Mouse (Mus musculus): ENCODE measurements at regions not wholly inside any gene's neighbourhood (a gene's known extent, or its start where the extent isn't known, plus 50 kb on each side); places are given as distances from the start of the nearest gene placed in this dataset.
A peak's percentile ranks its signal among the peaks of the same experiment; 100 is the strongest.

- DNase-seq (ENCODE audit: low read depth, low spot score), result no peak
Observed at GRCm38 (mm10) chr13:103683169-103683568, 91.2 kb downstream of the Srek1 start.

- DNase-seq (ENCODE audit: low read depth, low spot score), result no peak
Observed at GRCm38 (mm10) chr13:103680740-103681139, 93.7 kb downstream of the Srek1 start.

GRCm38 (mm10) chr13:103680052-103680451 lies 94.4 kb downstream of the Srek1 start:
- no peak for DNase-seq (ENCODE audit: low read depth, low spot score)

- DNase-seq (ENCODE audit: low read depth, low spot score), result no peak
Observed at GRCm38 (mm10) chr13:103676831-103677230, 97.6 kb downstream of the Srek1 start.

DNA sequence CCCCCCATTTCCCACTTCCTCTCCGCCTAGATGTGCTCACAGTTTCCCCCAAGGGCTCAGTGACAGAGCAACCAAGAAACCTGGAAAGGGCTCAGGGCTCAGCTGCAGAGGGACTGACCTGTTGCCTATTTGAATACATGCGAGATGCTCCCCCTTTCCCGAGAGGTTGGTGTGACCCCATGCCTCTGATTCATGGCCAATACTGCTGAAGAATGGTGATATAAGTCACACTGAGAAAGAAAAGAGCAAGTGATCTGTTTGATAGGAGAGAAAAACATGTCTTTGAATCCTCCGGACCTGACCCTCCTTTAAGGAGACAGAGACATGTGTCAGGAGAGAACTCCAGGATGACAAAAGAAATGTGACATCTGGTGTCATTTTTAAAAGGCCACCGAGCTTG lies 98.2 kb downstream of the Srek1 start:
- no peak for DNase-seq (ENCODE audit: low read depth, low spot score)

DNA sequence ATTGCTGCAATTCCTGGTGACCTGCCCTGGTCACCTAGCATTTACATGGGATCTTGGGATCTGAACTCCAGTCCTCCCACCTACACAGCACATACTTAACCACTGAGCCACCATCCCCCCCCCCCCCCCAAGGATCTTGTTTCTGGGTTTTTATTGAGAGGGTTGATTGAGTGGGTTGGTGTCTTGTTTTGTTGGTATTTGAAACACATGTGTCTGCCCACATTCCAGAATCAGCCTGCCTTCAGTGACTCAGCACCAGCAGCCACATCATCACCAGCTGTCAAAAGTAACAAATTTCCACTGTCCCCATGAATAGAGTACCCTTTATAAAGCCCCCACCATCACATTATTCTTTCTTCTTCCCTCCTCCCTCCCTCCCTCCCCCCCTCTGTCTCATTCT lies 103.8 kb downstream of the Srek1 start:
- no peak for DNase-seq (ENCODE audit: low read depth, low spot score)

- no peak for DNase-seq (ENCODE audit: low read depth, low spot score)
Observed at GRCm38 (mm10) chr13:103669856-103670255, 104.6 kb downstream of the Srek1 start.

GRCm38 (mm10) chr13:103667749-103668148 lies 106.7 kb downstream of the Srek1 start:
- peak; percentile 81 for DNase-seq (ENCODE audit: low read depth, low spot score)

DNA sequence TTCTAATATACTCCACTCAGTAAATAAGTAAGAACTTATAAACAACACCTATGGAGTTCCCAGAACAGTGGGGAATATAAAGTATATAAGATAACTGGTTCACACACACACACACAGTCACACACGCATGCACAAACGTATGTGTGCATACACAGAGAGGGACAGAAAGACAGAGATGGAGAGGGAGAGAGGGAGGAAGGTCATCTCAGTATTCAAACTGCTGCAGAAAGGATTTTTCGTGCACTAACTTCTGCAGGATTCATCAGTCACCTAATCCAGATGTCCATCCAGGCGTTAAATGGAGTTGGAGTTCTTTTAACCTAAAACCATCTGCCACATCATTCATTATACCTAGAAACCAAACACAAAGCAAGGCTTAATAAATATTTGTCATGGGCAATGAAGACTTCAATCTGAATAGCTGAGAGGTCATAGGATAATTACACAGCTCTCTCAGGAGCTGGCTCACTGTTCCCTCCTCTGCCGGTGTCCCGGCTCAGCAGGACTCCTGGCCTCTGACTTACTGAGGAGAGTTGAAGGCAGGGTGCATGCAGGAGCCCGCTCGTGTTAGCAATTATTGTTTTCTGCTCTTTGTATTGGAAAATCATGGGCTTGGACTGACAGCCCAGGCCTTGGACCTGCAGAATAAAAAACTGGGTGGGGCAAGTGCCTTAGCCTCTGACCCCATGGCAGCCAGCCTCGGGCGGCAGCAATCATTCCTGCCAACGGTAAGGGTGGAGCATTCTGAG lies 114.0 kb downstream of the Srek1 start:
- DNase-seq (ENCODE audit: low read depth, low spot score), result no peak

DNA sequence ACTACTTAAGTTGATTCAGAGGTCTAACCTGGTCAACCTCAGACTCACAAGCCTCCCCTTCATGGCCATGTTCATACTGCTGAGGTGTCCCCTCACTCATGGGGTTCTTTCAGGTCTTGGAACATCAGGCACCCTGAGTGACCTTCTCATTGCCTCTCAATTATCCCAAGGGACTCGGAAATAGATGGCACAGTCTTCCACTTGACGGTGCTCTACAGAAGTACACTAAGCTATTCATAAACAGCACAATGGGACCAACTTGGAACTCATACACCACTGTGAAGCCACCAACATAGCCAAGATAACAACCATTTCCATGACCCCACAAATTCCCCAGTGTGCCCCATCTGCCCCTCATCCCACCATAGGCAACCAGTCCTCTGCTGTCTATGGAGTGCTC lies 118.4 kb downstream of the Srek1 start:
- DNase-seq (ENCODE audit: low read depth, low spot score), result no peak

GRCm38 (mm10) chr13:103653216-103653615 lies 121.2 kb downstream of the Srek1 start:
- no peak for DNase-seq (ENCODE audit: low read depth, low spot score)

GRCm38 (mm10) chr13:103649383-103649782 lies 125.0 kb downstream of the Srek1 start:
- DNase-seq (ENCODE audit: low read depth, low spot score), result no peak

GRCm38 (mm10) chr13:103648016-103648415 lies 126.4 kb downstream of the Srek1 start:
- DNase-seq (ENCODE audit: low read depth, low spot score), result no peak

GRCm38 (mm10) chr13:103646035-103646434 lies 128.4 kb downstream of the Srek1 start:
- peak; percentile 68 for DNase-seq (ENCODE audit: low read depth, low spot score)

GRCm38 (mm10) chr13:103643993-103644722 lies 130.2 kb downstream of the Srek1 start:
- peak; percentile 63 for DNase-seq (ENCODE audit: low read depth, low spot score)

- no peak for DNase-seq (ENCODE audit: low read depth, low spot score)
Observed at GRCm38 (mm10) chr13:103643486-103643885, 130.9 kb downstream of the Srek1 start.

GRCm38 (mm10) chr13:103642542-103643375 lies 131.6 kb downstream of the Srek1 start:
- no peak for DNase-seq (ENCODE audit: low read depth, low spot score)

DNA sequence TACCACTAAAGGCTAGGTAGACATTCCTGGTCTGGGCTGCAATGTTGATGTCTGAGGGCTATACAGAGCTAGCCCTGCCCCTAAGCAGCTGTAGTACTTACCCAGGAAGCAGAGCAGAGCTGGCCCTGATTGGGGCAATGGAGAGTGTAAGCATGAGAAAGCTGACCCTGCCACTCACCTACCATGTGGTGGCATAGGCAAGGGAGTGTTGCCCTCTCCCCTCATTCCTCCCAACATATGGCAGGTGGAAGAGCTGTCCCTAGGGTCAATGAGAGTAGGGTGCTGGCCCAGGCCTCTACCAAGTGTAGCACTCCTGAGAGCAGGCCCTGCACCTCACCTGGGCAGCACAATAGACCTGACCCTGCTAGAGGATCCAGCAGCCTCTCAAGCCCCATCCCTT lies 136.4 kb downstream of the Srek1 start:
- no peak for DNase-seq (ENCODE audit: low read depth, low spot score)

DNA sequence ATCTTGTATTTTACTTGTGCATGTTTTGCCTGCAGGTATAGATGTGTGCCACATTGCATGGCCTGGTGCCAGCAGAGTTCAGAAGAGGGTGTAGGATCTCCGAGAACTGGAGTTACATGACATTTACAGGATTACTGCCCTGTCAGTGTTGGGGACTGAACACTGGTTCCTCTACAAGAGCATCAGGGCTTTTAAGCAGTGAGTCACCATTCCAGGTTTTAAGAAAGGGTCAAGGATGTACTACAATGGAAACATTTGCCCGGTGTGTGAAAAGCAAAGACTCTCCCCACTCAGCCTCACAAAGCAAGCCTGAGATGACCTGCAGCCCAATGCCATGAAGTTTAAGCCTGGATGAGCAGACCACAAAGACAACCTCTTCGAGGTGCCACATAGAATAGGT lies 137.0 kb downstream of the Srek1 start:
- no peak for DNase-seq (ENCODE audit: low read depth, low spot score)

DNA sequence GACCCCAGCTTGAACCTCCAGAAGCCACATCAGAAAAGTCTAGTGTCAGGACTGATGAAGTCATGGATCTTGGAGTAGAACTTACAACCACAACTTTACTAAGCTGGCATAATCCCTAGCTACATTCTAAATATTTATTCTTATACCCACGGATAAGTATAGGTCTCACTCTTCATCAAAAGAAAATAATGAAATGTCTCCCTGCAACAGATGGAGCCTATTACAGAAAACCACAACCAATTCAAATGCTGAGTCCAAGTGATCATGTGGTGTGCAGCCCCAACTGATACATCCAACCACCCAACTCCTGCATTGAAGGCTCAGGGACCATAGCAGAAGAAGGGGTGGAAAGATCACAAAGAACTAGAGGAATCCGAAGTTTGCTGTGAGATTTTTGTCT lies 137.8 kb downstream of the Srek1 start:
- DNase-seq (ENCODE audit: low read depth, low spot score), result no peak

DNA sequence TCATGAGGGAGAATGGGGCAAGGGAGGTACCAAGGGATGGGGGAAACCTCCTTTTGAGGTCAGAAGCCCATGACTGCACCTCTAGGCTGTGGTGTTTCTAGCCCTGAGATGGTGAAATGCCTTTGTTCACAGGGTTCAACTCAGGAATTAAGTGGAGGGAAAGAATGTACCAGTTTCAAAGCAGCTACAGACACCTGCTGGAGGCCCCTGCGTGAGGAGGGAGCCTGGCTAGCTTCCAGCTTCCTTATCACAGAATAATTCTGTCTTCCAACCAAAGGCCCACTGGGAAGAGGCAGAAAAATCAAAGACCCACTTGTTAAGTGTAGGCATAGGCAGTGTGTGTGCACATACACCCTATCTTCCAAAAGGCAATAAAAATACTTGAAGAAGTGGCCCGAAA lies 150.6 kb downstream of the Srek1 start:
- no peak for DNase-seq (ENCODE audit: low read depth, low spot score)

DNA sequence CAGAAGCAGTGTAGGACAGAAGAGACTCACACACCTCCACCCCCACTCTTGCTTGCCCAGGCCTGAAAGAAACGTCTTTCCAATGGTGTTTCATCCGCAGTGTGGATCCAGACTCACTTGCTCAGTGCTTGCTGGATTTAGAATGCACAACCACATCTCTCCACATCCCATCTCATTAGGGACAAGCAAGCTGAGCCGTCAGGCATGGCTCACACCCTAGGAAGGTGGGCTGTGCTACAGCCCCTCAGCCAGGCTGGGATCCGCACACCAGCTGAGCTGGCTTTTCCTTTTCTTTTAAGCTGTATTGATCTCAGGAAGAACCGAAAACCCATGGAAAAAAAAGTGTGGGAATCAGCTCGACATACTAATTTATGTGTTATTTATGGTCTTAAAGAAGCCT lies 151.1 kb downstream of the Srek1 start:
- no peak for DNase-seq (ENCODE audit: low read depth, low spot score)

Data from ZHBTc4 (cell line).